Mouse (Mus musculus) liver, embryonic 14.5 days (tissue): Measurements from ENCODE around the gene Prrt2.

Experiments used
- CTCF ChIP-seq: IDR thresholded peaks from 2 replicates; pipeline ENCODE4 v1.5.1; 2016; ENCODE audit warnings: antibody characterized with exemption, low read depth, control low read depth
- EP300 ChIP-seq: IDR thresholded peaks from 2 replicates; pipeline ENCODE4 v1.6.1; 2016; ENCODE audit warnings: antibody characterized with exemption, low read depth

DNA sequence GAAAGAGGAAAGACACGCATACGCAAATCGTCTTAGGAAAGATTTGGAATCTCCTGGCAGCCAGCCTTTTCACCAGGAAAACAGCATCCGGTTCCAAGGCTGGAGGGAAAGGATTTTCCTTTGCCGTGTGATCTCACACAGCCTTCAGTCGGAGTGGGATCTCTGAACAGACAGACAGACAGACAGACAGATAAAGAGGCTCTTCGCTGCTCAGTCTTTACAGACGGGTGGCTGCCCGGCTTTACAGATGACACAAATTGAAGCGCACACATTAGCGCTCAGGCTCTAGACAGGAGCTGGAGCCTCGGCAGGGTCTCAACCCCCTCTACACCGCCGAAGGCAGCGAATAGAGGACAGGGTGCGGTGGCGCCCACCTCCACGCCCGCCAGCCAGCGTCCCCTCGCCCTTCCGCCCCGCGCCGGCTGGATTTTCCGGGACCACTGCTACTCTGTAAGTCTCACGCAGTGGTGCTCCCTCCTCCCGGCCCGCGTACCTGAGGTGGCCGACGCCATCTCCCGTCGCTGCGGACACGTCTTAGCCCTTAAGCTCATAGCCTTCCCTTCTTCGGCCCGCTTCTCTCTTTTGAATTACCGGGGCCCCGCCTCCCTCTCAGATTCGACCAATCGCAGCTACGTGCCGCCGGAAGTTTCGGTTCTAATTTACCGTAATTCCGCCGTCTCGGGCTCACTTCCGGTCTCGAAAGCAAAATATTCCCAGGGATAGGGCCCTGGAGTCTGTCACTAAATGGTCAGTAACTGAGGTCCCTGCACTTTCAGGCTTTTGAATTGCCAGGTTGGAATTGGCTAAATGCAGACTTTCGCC is 21.1 kb upstream of the Prrt2 start, which contains the start of gene Kif22:
- TF ChIP-seq CTCF (no peak), EP300 (no peak)
